Mouse (Mus musculus) embryonic fibroblast, embryonic 13.5 days (primary cell): ENCODE data around the gene Pkn3.

Source experiments
- CTCF ChIP-seq: IDR thresholded peaks from 2 replicates; pipeline ENCODE4 v1.5.1; 2011; ENCODE audit warnings: mild to moderate bottlenecking, control low read depth, low read length, moderate library complexity, borderline replicate concordance; ENCODE audit not compliant: insufficient read depth
- POLR2A ChIP-seq: IDR thresholded peaks from 2 replicates; pipeline ENCODE4 v1.6.1; 2011; ENCODE audit warnings: low read depth, mild to moderate bottlenecking, control low read depth, low read length, moderate library complexity

GRCm38 (mm10) chr2:30111500-30111899 is 34.0 kb downstream of the Pkn3 start:
- TF ChIP-seq POLR2A (no peak), CTCF (no peak)
